Mouse (Mus musculus): ENCODE measurements around the gene L3mbtl4.

- no peak for TF ChIP-seq MAFK (IDR thresholded peaks at IDR 0.05; ENCODE audit: insufficient read depth, low read depth, low read length)
- TF ChIP-seq ZNF384 (IDR thresholded peaks at IDR 0.05; ENCODE audit: low read depth, low read length), result no peak
- TF ChIP-seq CHD2 (IDR thresholded peaks at IDR 0.05; ENCODE audit: low read depth, low read length), result no peak
- no peak for TF ChIP-seq HCFC1 (IDR thresholded peaks at IDR 0.05; ENCODE audit: borderline replicate concordance, insufficient read depth, low read length)
- TF ChIP-seq ZC3H11A (IDR thresholded peaks at IDR 0.05; ENCODE audit: borderline replicate concordance, low read depth, low read length), result no peak
These were observed 1.5 kb downstream of the L3mbtl4 start for GRCm38 (mm10) chr17:68275138-68275537.

Measured in ES-E14 (cell line).